Mouse (Mus musculus) forebrain, embryonic 10.5 days (tissue): ENCODE data around the gene Ppm1m. TPM values are rescaled to one million over a fixed set of nuclear protein-coding genes. Genes with fewer than 3 reads are reported as not detected.

Experiments used
- DNase-seq: peaks from one replicate; pipeline ENCODE4 v3.0.0-alpha.2; 2017; ENCODE audit warnings: low spot score; ENCODE audit errors: extremely low spot score
- H3K27ac ChIP-seq: fragments of 300-500 bp; sonication (generic); 2 replicates; pipeline ENCODE4 v1.5.1; 2016; ENCODE audit warnings: mild to moderate bottlenecking
- H3K27me3 ChIP-seq: fragments of 300-500 bp; sonication (generic); 2 replicates; pipeline ENCODE4 v1.6.1; 2016; ENCODE audit warnings: mild to moderate bottlenecking; ENCODE audit not compliant: poor library complexity, severe bottlenecking
- H3K36me3 ChIP-seq: fragments of 300-500 bp; sonication (generic); replicated peaks from 2 replicates; pipeline ENCODE4 v1.6.1; 2016; ENCODE audit warnings: mild to moderate bottlenecking, moderate library complexity
- H3K4me1 ChIP-seq: fragments of 300-500 bp; sonication (generic); 2 replicates; pipeline ENCODE4 v1.6.1; 2016
- H3K4me3 ChIP-seq: fragments of 300-500 bp; sonication (generic); 2 replicates; pipeline ENCODE4 v1.5.1; 2016; ENCODE audit warnings: mild to moderate bottlenecking, moderate library complexity
- H3K9me3 ChIP-seq: fragments of 300-500 bp; sonication (generic); 2 replicates; pipeline ENCODE4 v1.6.1; 2016; ENCODE audit warnings: mild to moderate bottlenecking, moderate library complexity
- WGBS: fragments of 180-500 bp; shearing (Covaris S2); methylation state at CpG from one replicate; pipeline ENCODE4 v1.1.7; 2016; 5-methylcytosine and 5-hydroxymethylcytosine counted together
- polyA plus RNA-seq: library from polyadenylated mRNA; unstranded; fragments of >200 nt; fragmentation: Nextera tagmentation; extraction: Ambion mirVana; gene quantifications from 2 replicates; pipeline ENCODE4 v1.2.1, GENCODE M21; 2016

Ppm1m gene
- polyA plus RNA-seq, 1 experiment from 2014 or later, result 42.0 TPM

DNA sequence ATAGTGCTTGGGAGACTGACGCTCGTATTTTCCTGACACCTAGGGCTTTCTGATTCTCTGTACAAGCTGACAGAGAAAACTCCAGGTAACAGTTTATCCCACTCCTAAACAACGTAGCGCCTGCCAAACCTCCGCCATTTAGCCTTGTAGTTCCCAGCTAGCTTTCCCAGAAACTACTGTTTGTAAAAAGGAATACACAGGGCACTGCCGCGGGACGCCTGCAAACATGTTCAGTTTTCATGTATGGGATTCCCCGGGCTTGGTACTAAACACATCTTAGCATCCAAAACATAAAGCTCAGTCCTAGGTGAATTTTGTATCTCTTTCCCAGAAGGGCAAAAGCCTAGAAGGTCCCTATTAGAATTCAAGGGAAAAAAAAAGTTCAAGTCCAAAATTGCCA is 40.3 kb downstream of the Ppm1m start:
- WGBS, result 85% methylated on average over 9 of the region's 9 CpGs
- Histone ChIP-seq H3K36me3 (peaks cover 10% of the 10 kb centered on the region), H3K4me1 (peaks cover 44% of the 10 kb centered on the region), H3K9me3 (no peaks in the 10 kb centered on the region), H3K4me3 (peak overlapping the region; percentile 72), H3K27me3 (no peaks in the 10 kb centered on the region), H3K27ac (peak overlapping the region; percentile 97; the same call in 1 of the 2 replicates)
- DNase-seq, result no peak

DNA sequence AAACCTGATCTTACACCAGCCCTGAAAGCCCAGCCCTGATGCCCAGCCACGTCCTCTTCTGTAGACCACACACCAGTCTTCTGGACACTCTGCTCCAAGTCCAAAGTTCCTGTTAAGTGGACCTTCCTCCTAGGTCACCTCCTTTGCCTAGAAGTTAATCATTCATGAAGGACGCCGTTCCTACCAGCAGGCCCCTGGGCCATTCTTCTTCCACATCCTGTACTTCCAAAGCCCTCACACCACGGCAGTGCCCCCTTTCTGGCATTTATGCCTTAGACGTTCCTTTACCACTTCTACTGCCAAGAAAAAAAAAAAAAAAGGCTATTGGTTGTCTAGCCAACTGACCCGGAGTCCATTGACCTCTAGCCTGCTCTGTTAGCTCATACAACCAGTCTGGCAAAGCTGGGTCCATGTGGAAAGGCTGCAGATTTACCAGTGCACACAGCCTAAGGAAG is 41.5 kb downstream of the Ppm1m start, which contains the start of gene Glyctk:
Gene Glyctk (minus strand): TSS at position 102 of the 455 bp plus-strand sequence.
- no peaks in the 10 kb centered on the region for H3K27me3 ChIP-seq
- 84% methylated on average over 6 of the region's 6 CpGs for WGBS
- no peaks in the 10 kb centered on the region for H3K9me3 ChIP-seq
- H3K4me1 ChIP-seq, result peaks cover 44% of the 10 kb centered on the region
- peak within 1 kb of the TSS; percentile 72; the same call in 1 of the 2 replicates for H3K27ac ChIP-seq
- no peak within 1 kb of the TSS for H3K4me3 ChIP-seq
- DNase-seq, result no peak
- H3K36me3 ChIP-seq, result peaks cover 22% of the 10 kb centered on the region

DNA sequence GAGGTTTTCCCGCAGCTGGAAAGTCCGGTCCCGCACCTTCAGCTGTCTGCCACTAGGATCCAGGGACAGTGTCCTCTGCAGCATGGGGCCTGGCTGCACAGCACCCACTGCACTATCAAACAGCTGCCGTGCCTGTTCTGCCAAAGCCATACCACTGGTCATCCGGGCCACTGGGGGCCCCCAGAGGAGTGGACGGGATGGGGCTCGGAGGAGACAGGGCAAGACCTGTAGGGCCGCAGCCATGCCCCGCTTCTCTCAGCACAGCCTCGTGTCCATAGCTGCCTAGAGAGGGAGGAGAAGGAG is 42.0 kb downstream of the Ppm1m start:
- DNase-seq, result no peak
- WGBS, result 87% methylated on average over 10 of the region's 10 CpGs
- Histone ChIP-seq H3K36me3 (peaks cover 27% of the 10 kb centered on the region), H3K4me1 (peaks cover 44% of the 10 kb centered on the region), H3K27ac (0 out of 2 replicates have a peak overlapping the region, but pooled peaks have one; percentile 72), H3K4me3 (no peak overlapping the region), H3K9me3 (no peaks in the 10 kb centered on the region), H3K27me3 (no peaks in the 10 kb centered on the region)

DNA sequence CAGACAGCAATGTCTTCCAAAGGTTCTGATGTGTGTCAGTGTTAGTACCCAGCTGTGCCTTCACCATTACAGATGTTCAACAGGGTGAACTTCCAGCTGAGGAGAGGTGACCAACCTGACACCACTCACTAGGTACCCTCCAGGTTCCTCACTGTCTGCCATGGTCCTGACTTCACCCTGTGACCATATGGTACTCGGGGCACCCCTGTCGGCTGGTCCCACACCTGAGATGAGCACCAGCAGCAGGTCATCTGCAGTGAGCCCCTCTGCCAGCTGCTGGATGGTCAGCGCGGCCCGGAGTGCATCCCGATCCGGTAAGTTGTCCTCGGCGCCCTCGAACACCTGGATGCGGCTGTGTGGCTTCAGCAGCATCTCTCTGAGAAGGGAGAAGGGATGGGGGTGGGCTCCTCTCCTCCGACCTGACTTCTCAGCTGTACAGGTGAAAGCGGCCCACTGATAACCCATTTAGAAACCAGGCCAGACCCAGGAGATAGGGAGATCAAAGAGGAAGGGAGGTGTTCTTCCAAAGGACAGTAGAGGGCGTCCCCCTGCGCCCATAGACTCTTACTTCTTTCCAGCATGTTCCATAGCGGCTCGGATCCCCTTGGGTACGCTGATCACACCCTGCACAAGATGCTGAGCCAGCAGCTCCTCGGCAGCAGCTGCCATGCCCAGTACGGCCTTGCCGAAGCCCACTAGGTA is 42.5 kb downstream of the Ppm1m start:
- Histone ChIP-seq H3K27me3 (no peaks in the 10 kb centered on the region), H3K9me3 (no peaks in the 10 kb centered on the region), H3K27ac (peak overlapping the region; percentile 72; the same call in 1 of the 2 replicates), H3K36me3 (peaks cover 32% of the 10 kb centered on the region), H3K4me3 (no peak overlapping the region), H3K4me1 (peaks cover 47% of the 10 kb centered on the region)
- WGBS, result 82% methylated on average over 21 of the region's 21 CpGs
- no peak for DNase-seq

DNA sequence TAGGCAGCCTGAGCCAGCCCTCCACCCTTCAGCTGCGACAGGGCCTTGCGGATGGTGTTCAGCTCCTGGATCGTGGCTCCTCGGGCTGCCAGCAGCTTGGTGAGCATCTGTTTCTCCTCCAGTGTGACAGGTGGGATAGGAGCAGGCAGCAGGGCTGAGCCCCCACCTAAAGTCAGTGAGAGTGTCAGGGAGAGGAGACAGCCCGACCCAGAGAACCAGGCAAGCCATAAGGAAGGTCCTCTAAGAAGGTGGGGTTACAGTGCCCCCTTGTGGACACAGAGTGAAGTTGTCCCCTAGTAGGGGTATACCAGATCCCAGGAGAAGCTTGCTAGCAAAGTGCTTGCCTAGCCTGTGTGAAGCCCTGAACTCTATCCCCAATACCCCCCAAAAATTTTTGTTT is 43.1 kb downstream of the Ppm1m start:
- Histone ChIP-seq H3K27ac (peak overlapping the region; percentile 72), H3K36me3 (peaks cover 38% of the 10 kb centered on the region), H3K4me3 (no peak overlapping the region), H3K9me3 (no peaks in the 10 kb centered on the region), H3K4me1 (peaks cover 51% of the 10 kb centered on the region), H3K27me3 (no peaks in the 10 kb centered on the region)
- WGBS, result 54% methylated on average over 5 of the region's 5 CpGs
- peak; percentile 82 for DNase-seq

DNA sequence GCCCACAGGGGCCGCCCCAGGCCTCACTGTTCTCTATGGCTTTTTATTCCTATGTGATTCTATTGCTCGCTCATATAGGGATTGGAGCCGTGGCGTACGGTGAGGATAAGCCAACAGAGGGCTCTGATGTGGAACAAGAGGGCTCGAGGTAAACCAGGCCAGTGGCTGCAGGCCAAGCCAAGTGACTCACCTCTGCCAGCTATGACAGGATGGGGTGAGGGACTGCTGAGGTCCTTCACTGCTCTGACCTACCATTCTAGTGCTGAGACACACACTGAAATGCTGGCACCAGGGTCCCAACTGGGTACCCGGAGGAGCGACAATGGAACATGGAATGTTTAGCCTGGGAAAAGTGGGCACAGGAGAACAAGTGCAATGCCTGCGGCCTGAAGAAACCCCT is 45.4 kb downstream of the Ppm1m start:
- no peak for DNase-seq
- H3K27me3 ChIP-seq, result peaks cover 15% of the 10 kb centered on the region
- peaks cover 63% of the 10 kb centered on the region for H3K4me1 ChIP-seq
- 90% methylated on average over 9 of the region's 9 CpGs for WGBS
- peaks cover 54% of the 10 kb centered on the region for H3K36me3 ChIP-seq
- H3K27ac ChIP-seq, result no peak overlapping the region
- H3K9me3 ChIP-seq, result no peaks in the 10 kb centered on the region
- no peak overlapping the region for H3K4me3 ChIP-seq

DNA sequence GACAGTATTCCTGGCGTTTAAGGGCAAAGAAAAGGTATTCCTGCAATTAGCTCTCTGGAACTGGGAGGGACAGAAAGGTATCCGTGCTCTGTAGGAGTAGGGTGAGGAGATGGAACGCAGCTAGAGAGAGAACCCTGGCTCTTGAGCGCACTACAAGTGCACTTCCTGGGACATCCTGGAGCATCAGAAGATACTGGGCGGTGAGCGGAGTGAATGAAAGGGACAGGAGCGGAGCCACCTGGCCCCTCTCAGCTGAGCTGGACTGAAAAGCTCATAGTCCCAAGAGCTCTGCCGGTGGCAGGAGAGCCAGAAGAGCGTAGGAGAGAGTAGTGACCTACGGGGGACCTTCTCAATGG is 50.2 kb downstream of the Ppm1m start:
- Histone ChIP-seq H3K27ac (peak overlapping the region; percentile 95), H3K4me1 (peaks cover 57% of the 10 kb centered on the region), H3K9me3 (no peaks in the 10 kb centered on the region), H3K4me3 (peak overlapping the region; percentile 64), H3K27me3 (peaks cover 48% of the 10 kb centered on the region), H3K36me3 (peaks cover 45% of the 10 kb centered on the region)
- 10% methylated on average over 10 of the region's 10 CpGs for WGBS
- DNase-seq, result no peak

DNA sequence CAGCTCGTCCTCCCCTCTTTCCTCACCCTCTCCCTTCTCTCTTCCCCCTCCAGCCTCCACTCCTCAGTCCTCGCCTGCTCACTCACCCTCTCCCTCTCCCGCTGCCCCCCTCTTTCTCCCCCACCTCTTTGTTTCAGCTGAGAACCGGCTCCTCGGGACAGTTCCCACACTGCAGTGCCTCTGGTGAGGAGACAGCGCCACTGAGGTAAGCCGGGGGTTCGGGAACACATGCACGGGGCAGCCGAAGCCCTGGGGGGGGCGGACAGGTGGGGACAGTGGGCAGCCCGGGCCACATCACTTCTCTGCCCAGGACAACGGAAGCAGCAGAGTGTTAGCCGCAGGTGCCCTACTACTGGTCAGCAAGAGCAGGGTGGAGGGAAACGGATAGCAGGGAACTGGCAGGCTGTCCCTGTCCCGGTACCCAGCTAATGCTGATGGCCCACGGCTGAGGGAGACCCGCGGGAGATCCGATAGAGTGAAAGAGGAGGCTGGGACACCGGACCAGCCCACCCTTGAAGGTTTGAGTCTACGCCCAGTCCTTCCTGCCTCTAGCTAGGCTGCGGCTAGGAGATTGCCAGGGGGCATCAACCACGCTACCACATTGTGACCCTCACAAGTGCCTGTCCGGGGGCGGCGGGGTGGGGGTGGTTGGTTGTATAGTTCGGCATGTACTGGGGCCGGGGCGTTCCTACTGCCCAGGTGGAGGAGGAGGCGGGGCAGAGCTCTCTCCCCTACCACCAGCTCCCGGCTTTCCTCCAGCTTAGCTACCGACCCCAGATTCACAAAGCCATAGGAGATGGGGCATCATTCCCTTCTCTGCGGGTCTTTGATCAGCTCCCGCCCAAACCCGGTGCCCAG is 50.8 kb downstream of the Ppm1m start:
- Histone ChIP-seq H3K27ac (peak overlapping the region; percentile 95), H3K4me1 (peaks cover 63% of the 10 kb centered on the region)
- WGBS, result 1% methylated on average over 36 of the region's 36 CpGs

DNA sequence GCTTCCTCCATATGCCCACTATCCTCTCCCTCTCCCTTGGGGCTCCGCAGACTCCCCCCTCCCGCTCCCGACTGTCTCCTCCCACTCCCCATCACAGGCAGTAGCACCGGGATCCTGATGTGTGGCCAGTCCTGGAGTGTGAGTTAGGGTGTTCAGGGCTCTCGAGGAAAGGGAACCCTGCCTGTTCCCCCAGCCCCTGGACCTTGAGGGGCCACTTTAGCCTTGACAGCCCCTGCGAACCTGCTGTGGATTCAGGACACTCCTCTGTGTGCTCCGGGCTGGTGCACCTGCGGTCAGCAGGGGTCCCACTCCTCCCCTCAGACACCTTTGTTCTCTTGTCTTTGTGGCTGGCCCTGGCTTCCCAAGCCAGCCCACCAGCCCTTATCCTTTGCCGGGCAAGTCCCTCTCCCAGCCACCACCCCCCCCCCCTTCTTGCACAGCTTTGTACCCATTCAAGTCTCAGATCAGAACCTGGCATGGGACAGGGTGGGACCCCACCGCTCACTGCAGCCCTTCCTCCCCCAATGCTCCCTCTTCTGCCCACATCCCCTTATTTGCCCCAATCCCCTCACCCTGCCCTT is 51.6 kb downstream of the Ppm1m start:
- H3K36me3 ChIP-seq, result peaks cover 31% of the 10 kb centered on the region
- WGBS, result 1% methylated on average over 10 of the region's 10 CpGs
- H3K4me1 ChIP-seq, result peaks cover 64% of the 10 kb centered on the region
- H3K27me3 ChIP-seq, result peaks cover 48% of the 10 kb centered on the region
- H3K4me3 ChIP-seq, result peak overlapping the region; percentile 64
- no peaks in the 10 kb centered on the region for H3K9me3 ChIP-seq
- peak; percentile 67 for DNase-seq
- peak overlapping the region; percentile 95 for H3K27ac ChIP-seq

More for the DNA sequence above, 50.8 kb downstream of the Ppm1m start:
- peak overlapping the region; percentile 64 for H3K4me3 ChIP-seq
- no peaks in the 10 kb centered on the region for H3K9me3 ChIP-seq
- H3K36me3 ChIP-seq, result peaks cover 39% of the 10 kb centered on the region
- DNase-seq, result peak; percentile 72
- peaks cover 48% of the 10 kb centered on the region for H3K27me3 ChIP-seq

DNA sequence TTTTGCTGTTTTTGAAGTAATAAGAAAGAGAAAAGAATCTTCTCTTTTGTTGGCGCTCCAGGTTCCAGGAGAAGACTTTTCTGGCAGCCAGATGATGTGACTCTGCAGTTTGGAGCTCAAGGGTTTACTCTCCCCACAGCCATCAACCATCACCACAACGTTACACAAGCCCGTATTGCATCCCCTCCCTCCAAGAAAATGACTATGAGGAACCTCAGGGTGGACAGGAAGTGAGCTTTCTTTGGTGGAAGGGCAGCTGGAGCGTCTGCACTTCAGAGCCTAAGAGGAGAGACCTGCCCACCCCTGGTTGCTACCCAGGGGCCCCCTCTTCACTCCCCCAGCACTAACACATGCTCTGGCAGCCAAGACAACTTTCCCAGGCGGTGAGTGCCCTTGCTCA is 52.3 kb downstream of the Ppm1m start:
- Histone ChIP-seq H3K36me3 (peaks cover 24% of the 10 kb centered on the region), H3K4me1 (peaks cover 64% of the 10 kb centered on the region), H3K9me3 (no peaks in the 10 kb centered on the region), H3K4me3 (peak overlapping the region; percentile 64), H3K27ac (peak overlapping the region; percentile 95), H3K27me3 (peaks cover 51% of the 10 kb centered on the region)
- no peak for DNase-seq
- 29% methylated on average over 5 of the region's 5 CpGs for WGBS

DNA sequence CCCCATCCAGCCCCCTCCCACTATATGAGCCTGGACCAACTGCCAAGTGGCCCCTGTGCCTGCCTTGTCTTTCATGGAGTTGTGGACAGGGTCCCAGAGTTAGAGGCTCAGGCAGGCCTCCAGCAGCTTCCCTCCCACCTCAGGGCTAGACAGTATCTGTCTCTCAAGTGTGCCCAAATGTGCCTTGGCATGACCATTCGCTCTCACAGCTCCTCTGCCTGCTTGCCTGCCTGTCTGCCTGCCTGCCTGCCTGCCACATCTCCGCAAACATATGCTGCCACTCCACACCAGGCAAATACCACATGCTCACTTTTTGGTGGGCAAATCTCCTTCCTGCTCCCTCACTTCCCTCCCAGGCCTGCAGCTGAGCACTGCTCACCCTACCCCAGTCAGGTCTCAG is 54.0 kb downstream of the Ppm1m start:
- 95% methylated on average over 2 of the region's 2 CpGs for whole genome bisulfite sequencing
- Histone ChIP-seq H3K27ac (peak overlapping the region; percentile 20; the same call in 1 of the 2 replicates), H3K9me3 (no peaks in the 10 kb centered on the region), H3K36me3 (peaks cover 7% of the 10 kb centered on the region), H3K27me3 (peaks cover 55% of the 10 kb centered on the region), H3K4me3 (no peak overlapping the region), H3K4me1 (peaks cover 62% of the 10 kb centered on the region)
- DNase-seq, result no peak
